Mouse (Mus musculus) layer of hippocampus, adult 9-10 months (tissue): ENCODE results near the gene Cwf19l1.

Experiments
- DNase-seq: peaks from one replicate; pipeline ENCODE4 v3.0.0; 2022; ENCODE audit warnings: low spot score

Gene Cwf19l1

GRCm38 (mm10) chr19:44111706-44112105 is 24.0 kb downstream of the Cwf19l1 start:
- DNase-seq, result no peak

- no peak for DNase-seq
Observed at GRCm38 (mm10) chr19:44110356-44110755, 25.3 kb downstream of the Cwf19l1 start.

DNA sequence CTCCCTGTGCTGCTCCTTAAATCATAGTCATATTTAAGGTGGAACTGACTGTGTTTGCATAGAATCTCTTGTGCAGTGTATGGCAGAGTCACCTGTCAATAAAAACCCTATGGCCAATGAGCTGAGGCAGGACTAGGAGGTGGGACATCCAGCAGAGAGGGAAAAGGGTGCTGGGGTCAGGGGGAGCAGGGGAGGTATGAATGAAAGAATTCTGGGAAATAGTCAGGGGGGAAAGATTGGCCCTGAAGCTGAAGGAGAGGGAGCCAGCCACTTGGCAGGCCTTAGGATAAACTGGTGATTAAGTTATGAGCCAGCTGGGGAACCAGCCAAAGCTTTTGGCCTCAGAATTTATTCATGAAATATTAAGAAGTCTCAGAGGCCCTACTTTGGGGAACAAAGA is 26.7 kb downstream of the Cwf19l1 start:
- no peak for DNase-seq

- no peak for DNase-seq
Observed at GRCm38 (mm10) chr19:44107661-44108521, 27.8 kb downstream of the Cwf19l1 start.

GRCm38 (mm10) chr19:44106831-44107660 is 28.6 kb downstream of the Cwf19l1 start, which contains the start of gene Chuk:
Gene Chuk, minus strand, starts transcription at chr19:44107480.
- peak; percentile 81 for DNase-seq

- no peak for DNase-seq
Observed at GRCm38 (mm10) chr19:44104393-44104792, 31.3 kb downstream of the Cwf19l1 start.

- no peak for DNase-seq
Observed at GRCm38 (mm10) chr19:44103001-44103400, 32.7 kb downstream of the Cwf19l1 start.

GRCm38 (mm10) chr19:44100840-44101239 is 34.8 kb downstream of the Cwf19l1 start:
- DNase-seq, result no peak

GRCm38 (mm10) chr19:44086278-44086677 is 49.4 kb downstream of the Cwf19l1 start:
- no peak for DNase-seq

- no peak for DNase-seq
Observed at GRCm38 (mm10) chr19:44080920-44081319, 54.8 kb downstream of the Cwf19l1 start.

GRCm38 (mm10) chr19:44080023-44080422 is 55.7 kb downstream of the Cwf19l1 start:
- no peak for DNase-seq

- DNase-seq, result no peak
Observed at GRCm38 (mm10) chr19:44077024-44077423, 58.7 kb downstream of the Cwf19l1 start.

- no peak for DNase-seq
Observed at GRCm38 (mm10) chr19:44076457-44076856, 59.2 kb downstream of the Cwf19l1 start.

DNA sequence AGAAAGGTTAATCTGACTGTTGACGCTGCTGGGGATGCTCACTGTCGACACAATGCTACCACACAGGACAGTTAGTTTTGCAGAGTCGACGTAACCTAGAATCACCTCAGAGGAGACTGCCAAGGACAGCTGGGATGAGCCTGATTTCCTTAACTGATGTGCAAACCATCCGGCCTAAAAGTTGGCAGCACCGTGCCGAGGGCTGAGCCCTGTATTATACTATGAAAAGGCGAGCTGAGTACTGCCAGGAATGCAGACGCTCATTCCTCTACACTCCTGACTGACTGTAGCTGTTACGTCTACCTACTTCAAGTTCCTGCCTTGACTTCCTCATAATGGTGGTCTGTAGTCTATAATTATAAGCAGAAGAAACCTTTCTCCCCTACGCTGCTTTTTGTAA is 60.7 kb downstream of the Cwf19l1 start:
- no peak for DNase-seq

GRCm38 (mm10) chr19:44071166-44071565 is 64.5 kb downstream of the Cwf19l1 start:
- no peak for DNase-seq

- no peak for DNase-seq
Observed at GRCm38 (mm10) chr19:44069914-44070232, 65.8 kb downstream of the Cwf19l1 start.

- peak; percentile 59 for DNase-seq
Observed at GRCm38 (mm10) chr19:44069121-44069913, 66.4 kb downstream of the Cwf19l1 start, which contains the start of gene Erlin1. Gene Erlin1, minus strand, starts transcription at chr19:44069785.

- no peak for DNase-seq
Observed at GRCm38 (mm10) chr19:44068232-44068631, 67.4 kb downstream of the Cwf19l1 start.

DNA sequence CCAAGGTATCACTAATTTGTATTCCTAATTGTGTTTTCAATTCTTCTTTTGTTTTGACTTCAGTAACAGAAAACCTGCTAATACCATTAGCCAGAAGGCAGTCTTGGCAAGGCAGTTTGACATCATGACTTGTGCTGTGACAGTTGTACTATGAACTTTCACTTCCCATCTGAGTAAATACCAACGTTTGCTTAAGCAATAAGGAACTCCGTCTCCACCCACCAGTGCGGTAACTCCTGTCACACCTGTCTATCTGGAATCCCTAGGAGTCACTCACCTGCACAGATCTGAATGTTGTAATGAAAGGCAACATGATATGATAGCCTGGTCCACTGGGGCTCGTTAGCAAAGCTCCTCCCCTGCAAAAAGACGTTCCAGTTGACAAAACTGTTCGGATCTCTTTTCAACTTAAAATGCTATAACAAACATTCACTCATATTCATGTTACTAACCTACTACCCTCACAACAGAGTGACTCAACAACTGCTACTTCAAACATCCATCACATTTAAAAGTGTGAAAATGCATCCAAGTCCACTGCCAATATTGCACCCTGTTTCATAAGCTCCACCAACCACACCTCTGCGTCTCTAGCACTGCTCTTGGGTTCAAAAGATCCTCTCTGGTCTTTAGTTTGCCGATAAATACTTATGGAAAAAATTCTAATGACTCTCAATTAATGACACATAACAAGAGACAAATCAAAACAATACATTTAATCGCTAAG is 68.2 kb downstream of the Cwf19l1 start:
- no peak for DNase-seq

DNA sequence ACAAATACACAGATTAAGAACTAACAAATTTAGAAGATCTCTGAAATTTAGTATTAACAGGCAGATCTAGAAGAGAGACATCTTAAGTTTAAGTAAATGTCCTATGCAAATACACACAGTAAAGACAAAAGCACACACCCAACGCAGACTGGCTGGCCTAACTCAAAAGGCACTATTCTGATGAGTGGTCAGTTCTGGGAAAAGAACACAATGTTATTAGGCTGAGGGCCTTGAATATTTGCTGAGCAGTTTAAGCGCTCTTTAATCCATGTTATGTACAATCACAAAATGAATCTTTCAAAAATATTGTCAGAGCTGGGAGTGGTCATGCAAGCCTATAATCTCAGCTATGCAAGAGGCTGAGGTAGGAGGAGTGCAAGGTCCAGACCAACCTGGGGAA is 70.9 kb downstream of the Cwf19l1 start:
- DNase-seq, result no peak

DNA sequence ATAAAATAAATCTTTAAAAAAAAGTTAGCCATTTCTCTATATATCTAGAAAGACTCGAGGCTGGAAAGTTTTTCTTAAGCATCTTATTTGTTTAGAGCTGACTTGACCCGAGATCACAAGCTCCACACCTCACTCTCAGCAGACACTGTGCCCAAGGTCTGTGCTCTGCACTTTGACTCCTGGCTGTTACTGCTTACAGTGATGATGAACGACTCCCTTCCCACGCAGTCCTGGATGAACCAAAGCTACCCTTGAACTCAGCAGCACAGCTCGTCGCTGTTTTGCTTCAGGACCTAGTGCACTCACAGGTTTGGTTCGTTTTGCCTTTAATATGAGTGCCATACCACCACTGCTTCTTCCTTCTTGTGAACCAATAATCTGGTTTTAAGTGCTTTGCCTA is 71.9 kb downstream of the Cwf19l1 start:
- DNase-seq, result no peak

- DNase-seq, result no peak
Observed at GRCm38 (mm10) chr19:44060226-44060625, 75.5 kb downstream of the Cwf19l1 start.
